Mouse (Mus musculus) gastrocnemius, postnatal 14 days (tissue): ENCODE results near the gene Il12b. TPM values are rescaled to one million over a fixed set of nuclear protein-coding genes. Genes with fewer than 3 reads are reported as not detected.

Source experiments
- DNase-seq: peaks from one replicate; pipeline ENCODE4 v3.0.0; 2021; ENCODE audit warnings: mixed read lengths
- intact Hi-C: fragments of 180-260 bp; cut with DNase I; formaldehyde crosslinking; loops from one replicate; pipeline ENCODE4 v1.15.1; 2025; ENCODE audit warnings: low total_unique reads
- long read RNA-seq, 2 experiments: library from polyadenylated mRNA; stranded (forward); transcript quantifications; one replicate each; pipeline ENCODE4 v2.0.0; 2021
- total RNA-seq, 2 experiments: library from RNA; stranded (reverse); gene quantifications; 2 replicates each; pipeline ENCODE4 v1.2.3; 2021

The Il12b gene
- total RNA-seq = not detected
- long read RNA-seq, experiment 1 = 0 reads
- long read RNA-seq, experiment 2 = 0 reads

GRCm38 (mm10) chr11:44399763-44400162 lies at the start of gene Il12b:
TSS of gene Il12b (plus strand) at chr11:44400063.
- intact Hi-C loops = no loop called here
- no peak for DNase-seq

- intact Hi-C loops = no loop called here
- no peak for DNase-seq
These were observed 44.9 kb upstream of the Il12b start for GRCm38 (mm10) chr11:44354860-44355470.

GRCm38 (mm10) chr11:44356171-44356570 lies 43.7 kb upstream of the Il12b start:
- intact Hi-C loops = no loop called here
- no peak for DNase-seq

DNA sequence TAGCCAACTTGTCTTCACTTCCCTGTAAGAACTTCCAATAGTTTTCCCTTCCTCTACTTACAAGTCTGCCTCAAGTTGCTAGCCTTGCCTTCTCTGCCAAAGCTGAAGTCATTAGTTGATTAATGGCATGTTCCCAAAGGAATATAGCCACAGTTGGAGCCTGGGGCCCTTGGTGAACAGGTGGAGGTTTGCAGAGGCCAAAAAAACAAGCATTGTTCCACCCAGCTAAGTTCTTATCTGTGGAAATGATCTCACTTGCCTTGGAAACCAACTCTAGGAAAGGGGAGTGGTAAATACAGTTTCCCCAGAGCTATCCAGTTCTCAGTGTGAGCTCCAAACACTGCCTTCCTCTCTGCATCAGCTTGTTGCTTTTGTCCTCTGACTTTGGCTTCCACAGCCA lies 35.3 kb upstream of the Il12b start:
- DNase-seq = no peak
- intact Hi-C loops = no loop called here

DNA sequence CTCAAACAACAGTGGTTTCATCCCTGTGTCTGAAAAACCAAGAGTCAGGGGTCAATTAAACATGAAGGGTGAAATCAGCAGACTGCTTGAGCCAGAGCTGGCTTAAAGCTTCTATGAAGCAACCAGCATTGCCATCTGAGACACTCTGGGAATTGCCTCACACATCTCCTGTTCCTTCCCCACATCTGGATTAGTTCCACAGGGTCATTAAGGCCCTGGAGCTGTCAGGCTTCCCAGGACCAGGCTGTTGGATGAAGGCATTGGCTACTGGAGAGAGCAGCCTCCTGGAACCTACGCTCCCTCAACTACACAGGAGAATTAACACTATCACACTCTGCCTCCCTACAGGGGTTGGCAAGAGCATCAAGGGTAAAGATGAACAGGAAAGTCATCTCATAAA lies 32.2 kb upstream of the Il12b start:
- intact Hi-C loops = no loop called here
- peak; percentile 42 for DNase-seq

DNA sequence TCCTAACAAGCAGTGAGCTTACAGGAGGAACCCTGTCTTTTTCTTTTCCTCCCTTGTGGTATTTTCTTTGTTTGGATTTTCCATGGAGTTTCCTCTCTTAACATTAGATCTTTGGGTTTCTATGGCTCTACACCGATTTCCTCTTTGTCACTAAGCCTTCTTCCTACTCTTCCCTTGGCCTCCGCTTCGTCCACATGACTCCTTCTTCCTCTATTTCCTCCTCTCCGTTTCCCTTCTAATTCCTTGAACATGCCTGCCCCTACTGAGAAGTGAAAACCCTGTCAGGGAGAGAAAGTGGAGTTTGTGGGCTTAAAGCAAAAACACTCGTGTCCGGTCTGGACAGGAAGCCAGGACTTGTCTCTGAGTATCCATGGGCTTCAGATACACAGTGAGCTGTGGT lies 27.0 kb upstream of the Il12b start:
- DNase-seq = no peak
- intact Hi-C loops = no loop called here

GRCm38 (mm10) chr11:44377879-44378278 lies 22.0 kb upstream of the Il12b start:
- intact Hi-C loops = no loop called here
- no peak for DNase-seq

DNA sequence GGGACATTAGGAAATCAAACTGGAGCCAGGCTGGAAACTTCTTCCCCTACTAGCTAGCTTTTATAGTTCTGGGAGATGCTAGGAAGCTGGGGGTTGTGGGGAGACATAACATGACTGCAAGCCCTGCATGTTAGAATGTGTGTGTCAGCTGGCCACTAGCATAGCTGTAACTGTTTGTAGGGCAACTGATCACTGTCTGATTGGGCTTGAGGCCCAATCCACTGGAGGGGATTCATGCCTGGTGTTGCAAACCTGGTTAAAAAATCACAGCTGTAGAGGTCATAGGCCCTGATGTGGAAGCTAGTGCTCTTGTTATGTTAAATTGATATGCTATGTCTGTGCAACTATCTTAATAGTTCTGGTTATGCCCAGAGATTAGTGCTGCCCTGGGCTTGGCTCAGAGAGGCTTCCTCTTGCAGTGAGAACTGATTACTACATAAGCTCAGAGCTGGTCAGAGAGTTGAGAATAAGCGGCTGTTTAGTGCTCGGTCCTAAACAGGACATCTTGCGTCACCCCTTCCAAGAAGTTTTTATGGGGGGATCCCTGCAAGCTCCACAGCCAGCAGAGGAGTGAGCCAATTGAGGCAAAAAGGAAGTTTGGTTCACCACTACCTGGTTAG lies 19.3 kb upstream of the Il12b start:
- no peak for DNase-seq
- intact Hi-C loops = no loop called here

- intact Hi-C loops = no loop called here
- no peak for DNase-seq
These were observed 17.7 kb upstream of the Il12b start for GRCm38 (mm10) chr11:44382200-44382599.

- intact Hi-C loops = no loop called here
- DNase-seq = no peak
These were observed 12.8 kb upstream of the Il12b start for GRCm38 (mm10) chr11:44387031-44387430.

- intact Hi-C loops = no loop called here
- DNase-seq = no peak
These were observed 9.7 kb upstream of the Il12b start for GRCm38 (mm10) chr11:44389993-44390701.

DNA sequence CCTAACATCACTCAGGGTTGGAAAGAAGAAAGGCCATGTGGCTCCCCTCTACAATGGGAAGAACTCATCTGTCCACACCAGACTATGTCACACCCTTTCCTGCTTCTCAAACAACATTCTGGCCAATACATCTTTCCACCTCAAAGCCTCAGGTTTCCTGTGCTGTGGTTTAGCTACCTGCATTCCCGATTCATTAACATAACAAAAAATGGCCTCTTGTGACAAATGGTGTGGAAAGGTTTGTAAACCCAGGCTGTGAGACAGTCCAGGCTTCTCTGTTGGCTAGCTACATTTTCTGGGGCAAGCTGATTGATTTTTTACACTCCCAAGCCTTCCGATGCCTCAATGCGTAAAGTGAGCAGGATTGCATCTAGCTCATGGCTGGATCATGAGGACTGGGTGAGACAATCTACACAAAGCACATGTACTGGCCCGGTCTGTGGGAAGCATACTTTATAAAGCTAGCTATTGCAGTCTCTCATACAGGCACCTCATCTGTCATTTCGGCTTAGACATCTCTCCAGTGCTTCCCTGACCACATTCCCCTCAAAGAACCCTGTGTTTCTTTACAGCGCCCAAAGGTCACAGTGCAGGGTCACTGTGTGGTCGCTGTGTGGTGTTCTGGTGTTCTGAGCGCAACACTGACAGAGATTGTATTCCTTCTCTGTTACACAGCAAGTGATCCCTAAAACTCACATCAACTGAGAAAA lies 6.6 kb upstream of the Il12b start:
- DNase-seq = no peak
- intact Hi-C loops = no loop called here

DNA sequence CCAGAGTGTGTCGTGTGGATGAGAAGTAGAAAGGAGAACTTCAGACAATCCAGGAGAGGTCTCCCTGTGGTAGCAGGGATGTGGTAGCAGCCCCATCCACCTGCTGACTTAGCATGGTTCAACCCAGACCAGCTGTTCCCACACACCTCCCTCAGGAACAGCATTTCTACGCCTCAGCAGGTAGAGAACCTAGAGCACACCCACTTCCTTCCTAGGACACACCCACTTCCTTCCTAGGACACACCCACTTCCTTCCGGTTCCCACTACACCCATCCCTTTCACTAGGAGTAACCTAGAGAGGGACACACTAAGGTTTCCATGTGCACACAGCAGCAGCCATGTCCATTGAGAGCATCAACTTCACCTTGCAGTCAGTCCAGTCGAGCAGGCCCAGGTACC lies 4.5 kb upstream of the Il12b start:
- intact Hi-C loops = no loop called here

GRCm38 (mm10) chr11:44397551-44397950 lies 2.3 kb upstream of the Il12b start:
- intact Hi-C loops = no loop called here
- no peak for DNase-seq

More for the DNA sequence above, 4.5 kb upstream of the Il12b start:
- no peak for DNase-seq

DNA sequence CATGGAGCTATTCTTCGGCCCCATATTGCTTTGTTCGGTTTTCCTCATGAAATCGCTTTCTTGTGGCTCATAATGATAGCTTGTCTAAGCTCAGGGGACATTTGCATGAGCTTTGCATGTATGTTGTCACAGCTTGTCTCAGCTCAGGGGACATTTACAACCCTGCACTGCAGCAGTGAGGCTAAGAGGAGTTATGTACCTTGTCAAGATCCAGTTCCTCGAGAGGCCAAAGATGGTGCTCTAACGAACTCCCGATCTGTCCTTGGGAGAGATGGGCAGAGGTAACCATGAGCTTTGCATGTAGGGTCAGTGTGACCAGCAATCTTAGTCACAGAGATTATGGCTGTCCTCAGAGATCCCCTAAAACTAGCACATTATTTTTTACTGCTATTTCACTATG lies 1.5 kb upstream of the Il12b start:
- intact Hi-C loops = no loop called here
- no peak for DNase-seq

GRCm38 (mm10) chr11:44398782-44399225 lies 1.1 kb upstream of the Il12b start:
- intact Hi-C loops = no loop called here

DNA sequence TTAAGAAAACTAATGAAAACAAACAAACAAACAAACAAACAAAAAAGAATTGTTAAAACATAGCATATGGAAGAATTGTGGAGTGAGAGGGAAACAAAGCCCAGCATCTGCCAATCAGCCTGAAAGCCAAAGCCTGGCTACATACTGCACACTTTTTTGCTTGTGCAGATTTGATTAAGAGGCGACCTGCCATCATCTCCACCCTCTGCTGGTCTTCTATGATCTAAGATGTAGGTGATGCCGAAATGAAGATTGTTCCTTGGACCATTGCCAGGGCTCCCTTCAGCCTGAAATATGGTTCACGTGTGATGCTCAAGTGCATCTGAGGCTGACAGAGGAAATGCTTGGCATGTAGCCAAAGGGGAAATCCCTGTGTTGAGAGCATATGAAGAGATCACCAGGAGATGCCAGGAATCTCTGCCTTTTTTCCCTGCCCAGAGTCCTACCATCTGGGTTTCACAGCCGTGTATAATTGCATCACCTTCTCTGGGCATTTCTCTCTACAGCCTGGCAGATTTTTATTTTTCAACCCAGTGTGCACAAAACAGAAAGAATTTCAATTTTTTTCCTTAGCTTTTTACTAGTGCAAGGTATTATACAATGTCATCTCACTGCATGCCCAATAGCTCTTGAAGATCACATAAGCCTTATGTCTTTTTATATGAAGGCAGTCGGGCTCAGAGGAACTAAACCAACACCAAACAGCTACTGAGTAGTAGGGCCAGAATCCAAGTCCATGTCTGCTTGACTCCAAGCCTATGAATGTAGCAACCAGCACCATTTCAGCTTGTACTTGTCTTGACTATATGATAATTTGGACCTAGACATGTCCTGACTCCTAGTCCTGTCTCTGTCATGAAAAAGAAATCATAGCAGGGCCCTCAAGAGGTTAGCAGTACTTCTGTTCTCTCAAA lies 2.0 kb downstream of the Il12b start:
- intact Hi-C loops = no loop called here
- no peak for DNase-seq

More at GRCm38 (mm10) chr11:44398782-44399225, 1.1 kb upstream of the Il12b start:
- peak; percentile 82 for DNase-seq

DNA sequence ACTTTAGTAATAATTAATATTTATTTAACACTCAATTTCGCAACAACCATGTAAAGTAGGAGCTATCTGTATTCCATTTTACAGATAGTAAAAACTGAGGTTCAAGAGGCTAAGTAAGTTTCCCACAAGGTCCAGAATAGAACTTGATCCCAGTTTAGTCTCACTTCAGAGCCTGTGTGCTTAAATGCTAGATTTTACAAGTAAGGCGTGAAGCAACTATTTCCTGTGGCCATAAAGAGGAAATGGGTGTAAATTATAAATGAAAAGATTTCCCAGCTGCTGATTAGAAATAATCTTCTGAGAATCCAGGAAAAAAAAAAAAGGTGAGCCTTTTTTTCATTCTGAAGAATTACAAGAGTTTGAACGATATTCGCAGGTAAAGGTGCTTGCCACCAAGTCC lies 5.2 kb downstream of the Il12b start:
- intact Hi-C loops = no loop called here
- DNase-seq = no peak

GRCm38 (mm10) chr11:44405961-44406360 lies 6.1 kb downstream of the Il12b start:
- intact Hi-C loops = no loop called here

More at GRCm38 (mm10) chr11:44405961-44406360, 6.1 kb downstream of the Il12b start:
- no peak for DNase-seq
